Mouse (Mus musculus) urinary bladder, adult 18-20 months (tissue): ENCODE data around the gene Lnx1.
A peak's percentile ranks its signal among the peaks of the same experiment; 100 is the strongest.

Experiments
- DNase-seq, 2 experiments: peaks; one replicate each; pipeline ENCODE4 v3.0.0; 2022; ENCODE audit warnings: low spot score in 2 of 2, mixed read lengths in 2 of 2

The Lnx1 gene

DNA sequence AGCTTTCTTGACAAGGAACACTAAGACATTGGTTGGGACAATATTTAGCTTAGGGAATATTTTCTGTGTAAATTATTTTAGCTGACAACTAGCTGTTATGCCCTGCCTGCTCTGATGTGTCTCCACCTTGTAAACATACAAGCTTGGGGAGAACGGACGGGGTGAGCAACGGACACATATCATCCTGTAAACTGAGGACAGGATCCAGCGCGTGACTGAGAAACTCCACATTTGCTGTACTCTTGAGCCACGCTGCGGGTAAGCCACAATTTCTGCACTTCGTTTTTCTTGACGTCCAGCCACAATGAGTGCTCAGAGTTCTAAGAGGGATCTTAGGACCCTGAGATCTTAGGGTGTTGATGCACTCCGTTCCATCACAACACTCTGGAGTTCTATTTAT lies 48.9 kb downstream of the Lnx1 start:
- no peak for DNase-seq

DNA sequence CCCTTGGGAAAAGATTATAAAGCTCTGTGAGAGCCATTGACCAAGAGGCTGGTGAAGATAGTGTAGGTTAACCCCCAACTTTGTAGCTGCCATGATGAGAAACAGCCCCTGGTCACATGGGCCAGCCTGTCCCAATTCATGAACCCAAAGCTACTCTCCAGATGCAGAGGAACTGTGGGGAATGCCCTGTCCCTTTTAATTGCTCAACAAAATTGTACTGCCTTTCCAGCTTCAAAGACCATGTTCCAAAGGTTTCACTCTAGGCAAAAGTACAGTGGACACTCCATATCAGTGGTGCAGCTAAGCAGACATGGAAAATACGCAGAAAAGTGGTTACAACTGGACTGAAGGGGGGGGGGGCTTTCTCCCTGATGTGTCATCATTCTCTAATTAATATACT lies 53.6 kb downstream of the Lnx1 start:
- DNase-seq: no peak

DNA sequence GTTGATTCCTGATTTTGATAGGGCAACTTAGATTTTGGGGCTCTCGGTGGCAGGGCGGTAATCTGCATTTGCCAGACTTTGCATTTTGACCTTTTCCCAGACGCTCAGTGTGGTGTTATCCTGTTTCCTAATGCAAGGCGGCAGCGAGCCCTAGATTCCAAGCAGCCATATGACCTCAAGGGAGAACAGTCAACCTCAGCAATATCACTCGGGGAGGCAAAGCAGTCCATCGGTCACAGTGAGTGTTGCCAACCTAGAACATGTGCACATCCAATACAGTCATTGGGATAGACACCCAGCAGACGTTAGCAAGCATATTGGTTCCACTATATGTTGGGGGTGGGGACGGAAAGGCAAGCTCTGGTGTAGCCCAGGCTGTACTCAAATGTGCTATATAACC lies 54.5 kb downstream of the Lnx1 start:
- DNase-seq: no peak

DNA sequence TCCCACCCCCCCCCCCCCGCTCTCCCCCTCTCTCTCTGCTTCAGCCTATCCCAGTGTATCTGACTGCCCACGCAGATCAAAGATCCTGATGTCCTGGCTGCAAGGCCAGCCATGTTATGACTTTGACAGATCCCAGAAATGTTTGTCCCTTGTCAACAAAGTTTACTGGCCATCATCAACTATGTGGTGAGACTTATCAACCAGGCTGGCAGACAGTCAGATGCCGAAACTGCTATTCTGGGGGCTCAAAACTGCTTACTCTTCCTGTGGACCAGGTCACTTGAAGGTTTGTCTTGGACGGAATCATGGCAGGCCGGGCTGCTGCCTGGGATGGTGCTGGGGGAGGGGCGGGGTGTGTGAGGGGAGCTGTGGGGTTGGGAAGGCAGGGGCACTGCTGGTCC lies 55.1 kb downstream of the Lnx1 start:
- no peak for DNase-seq

DNA sequence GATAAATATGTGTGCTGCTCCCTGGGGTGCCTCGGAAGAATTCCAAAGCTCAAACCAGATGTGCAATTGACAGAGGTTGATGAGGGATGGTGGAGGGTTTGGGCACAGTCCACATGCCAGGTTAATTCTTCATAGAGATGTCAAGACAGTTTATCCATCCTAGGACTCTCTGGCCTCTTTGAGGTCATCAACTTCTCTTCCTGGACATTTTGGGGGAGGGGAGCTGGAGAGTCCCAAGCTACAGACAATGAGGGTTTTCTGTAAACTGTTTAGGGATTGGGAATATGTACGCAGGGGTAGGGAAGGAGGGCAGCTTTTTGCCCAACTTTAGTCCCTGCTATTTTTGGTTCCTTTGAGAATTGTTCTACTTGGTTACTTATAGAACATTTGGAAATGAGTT lies 60.4 kb downstream of the Lnx1 start:
- no peak for DNase-seq

DNA sequence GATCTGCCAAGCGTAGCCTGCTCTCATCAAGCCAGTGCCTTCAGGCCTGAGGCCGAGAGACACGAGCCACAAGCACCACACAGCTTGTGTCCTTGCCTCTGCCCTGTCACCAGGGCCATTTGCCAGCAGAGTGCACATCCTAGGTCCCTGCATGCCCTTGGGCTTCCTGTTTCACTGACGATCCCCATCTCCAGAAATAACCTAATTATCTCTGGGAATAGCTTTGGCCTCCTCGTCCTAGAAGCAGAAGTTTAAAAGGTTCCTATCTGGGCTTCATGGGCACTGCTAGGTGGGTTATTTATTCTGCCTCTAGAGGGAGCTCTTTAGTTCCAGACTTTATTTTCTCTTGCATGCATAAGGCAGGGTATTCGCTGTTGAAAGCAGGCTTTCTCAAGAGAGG lies 61.7 kb downstream of the Lnx1 start:
- peak; percentile 6 to 18 for DNase-seq

DNA sequence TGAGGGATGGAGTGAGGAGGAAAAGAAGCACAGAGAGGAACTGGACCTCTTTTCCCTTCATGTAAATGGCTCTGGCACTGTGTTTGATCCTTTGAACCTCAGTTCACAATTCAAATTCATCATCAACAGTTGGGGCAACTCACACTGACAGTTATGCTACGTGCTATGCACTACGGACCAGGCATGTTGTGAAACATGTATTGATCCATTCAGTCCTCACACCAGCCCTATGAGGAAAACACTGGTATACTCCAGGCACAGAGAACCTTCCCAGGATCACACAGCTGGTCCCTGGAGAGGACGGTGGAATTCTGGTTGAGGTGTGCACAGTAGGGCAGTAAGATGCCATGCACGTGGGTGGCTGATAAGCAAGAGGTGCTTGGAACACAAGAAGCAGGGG lies 62.2 kb downstream of the Lnx1 start:
- no peak for DNase-seq

DNA sequence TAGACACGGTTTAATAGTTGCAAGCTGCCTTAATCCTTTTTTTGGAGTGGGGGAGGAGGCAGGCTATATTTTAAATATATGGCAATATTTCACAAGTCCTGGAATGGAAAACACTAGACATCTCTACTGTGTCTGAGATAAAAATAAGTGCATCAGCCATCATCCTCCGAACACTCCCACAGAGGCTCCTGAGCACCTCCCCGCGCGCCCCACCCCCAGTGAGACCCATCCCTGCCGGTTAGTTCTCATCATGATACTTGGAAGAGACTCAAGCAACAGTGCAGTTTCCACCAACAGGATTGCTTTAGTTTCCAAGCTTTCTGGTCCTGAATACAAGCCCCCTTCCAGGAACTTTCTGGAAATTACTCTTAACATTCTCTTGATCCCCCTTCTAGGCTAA lies 63.2 kb downstream of the Lnx1 start:
- no peak for DNase-seq

DNA sequence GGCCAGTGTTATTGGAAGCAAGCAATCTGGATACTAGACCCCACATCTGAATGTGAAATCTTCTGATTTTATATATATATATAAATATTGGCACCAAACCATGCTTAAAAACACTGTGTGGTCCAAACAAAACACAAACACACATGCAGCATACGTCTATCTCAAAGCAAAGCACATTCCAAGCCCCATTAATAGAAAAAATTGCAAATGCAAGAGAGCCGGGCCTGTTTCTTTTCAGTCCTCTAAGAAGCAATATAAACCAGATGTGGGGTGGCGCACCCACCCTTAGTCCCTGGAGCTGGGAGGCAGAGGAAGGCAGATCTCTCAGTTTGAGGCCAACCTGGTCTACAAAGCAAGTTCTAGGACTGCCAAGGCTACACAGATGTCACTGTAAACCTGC lies 68.3 kb downstream of the Lnx1 start:
- DNase-seq: no peak

DNA sequence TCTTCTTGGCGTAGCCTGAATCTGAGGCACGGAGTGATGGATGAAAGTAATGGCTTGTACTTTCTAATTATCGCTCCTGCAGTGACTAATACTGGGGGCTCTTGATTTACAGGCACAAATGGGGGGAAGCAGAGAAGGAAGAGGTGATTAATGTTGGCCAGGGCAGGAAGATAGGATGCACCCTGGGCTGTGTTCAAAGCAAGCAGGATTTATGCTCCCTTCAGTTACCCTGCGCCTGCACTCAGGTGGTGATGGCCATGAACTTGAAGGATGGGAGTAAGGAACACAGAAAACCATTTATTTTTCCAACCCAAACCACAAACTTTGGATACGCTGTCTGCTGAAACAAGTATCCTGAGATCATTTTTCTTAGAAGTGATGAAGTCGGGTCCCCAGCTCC lies 69.3 kb downstream of the Lnx1 start:
- DNase-seq: no peak

DNA sequence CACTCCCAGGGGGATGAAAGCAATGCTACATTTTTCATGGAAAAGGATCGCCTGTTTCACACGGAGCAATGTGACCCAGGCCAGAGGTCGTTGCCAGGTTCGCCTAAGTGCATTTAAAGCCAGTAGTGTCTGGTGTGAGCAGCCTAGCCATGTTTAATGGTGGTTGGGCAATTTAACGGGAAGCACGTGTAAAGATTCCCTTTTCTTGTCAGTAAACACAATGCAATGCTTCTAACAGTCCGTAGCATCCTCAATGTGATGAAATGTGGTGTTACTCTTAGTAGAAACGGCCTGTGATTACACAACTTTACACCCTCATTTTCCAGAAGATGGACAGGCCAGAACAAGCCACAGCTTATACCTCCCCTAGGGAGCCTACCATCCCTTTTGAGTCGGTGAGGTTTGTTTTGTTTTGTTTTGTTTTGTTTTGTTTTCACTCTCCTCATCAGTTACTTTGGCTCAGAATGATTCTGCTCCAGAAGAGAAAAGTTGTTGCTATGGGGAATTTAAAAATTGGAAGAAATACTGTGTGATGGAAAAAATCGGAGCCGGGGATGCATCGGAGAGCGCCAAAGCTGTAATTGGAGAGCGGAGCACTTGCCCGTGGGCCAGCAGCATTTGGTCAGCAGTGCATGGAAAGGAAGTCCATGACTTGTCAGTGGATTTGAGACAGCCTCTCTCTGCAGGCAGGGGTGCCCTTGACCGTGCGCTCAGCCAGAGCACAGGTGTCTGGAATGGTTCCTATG lies 70.2 kb downstream of the Lnx1 start:
- no peak for DNase-seq

DNA sequence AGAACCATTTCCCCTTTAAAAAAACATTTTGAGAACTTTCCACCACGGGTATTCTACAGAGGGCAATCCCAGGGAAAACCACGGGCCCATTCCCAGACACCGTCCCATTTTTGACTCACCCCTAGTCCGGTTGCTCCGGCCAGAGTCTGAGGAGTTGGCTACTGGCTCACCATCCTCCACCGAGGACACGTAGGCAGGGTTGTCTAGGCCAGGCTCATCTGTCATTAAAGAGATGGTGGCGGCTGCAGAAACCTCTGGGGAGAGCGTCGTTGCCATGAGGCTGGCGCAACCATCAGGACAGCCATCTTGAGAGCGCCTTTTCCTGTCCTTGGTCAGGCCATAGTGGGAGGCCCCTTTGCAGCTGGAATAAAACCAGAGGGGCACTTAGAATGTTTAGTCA lies 74.7 kb downstream of the Lnx1 start:
- no peak for DNase-seq

DNA sequence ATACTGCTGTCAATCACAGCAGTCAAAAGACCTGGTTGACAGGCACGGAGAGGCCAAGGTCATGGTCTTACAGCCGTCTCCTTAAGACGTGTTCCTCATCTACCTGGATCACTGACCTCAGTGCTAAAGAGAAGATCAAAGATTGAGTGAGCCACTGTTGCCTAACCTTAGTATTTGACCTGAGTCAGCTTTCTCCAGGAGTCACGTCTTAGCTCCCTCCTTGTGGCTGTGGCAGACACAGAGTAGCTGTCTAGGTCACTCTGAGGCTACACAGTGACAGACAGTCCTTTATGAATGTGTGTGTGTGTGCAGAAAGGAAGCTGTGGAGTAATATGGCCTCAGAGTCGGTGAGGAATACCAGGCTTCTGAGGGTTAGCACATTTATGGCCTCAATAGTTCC lies 78.3 kb downstream of the Lnx1 start:
- no peak for DNase-seq

DNA sequence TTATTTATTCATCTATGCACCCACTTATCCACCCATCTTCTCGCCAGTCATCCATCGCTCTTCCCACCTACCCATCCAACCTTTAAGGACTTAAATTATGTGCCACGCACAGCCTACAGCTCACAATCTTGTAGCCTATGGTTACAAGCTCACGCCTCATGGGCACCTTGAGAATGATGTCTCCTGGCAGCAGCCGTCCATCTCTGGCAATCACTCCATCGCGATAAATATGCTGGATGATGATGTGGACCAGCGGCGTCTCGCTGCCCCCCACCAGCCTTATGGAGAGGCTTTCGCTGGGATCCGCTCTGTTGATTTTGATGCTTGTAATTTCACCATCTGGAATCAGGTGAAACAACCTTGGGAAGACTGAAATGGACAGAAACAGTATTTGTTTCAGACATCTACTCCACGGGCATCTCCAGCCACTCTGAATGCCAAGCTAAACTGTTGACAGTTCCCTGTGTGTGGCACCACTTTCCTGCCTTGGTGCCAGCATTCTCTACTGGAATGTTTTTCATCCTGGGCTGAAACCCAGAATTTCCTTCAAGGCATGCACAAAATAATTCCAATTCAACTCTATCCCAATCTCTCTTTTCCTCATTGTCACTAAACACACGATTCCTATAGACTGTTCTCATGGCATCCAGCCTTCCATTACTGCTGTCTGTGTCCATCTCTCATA lies 79.3 kb downstream of the Lnx1 start:
- no peak for DNase-seq

DNA sequence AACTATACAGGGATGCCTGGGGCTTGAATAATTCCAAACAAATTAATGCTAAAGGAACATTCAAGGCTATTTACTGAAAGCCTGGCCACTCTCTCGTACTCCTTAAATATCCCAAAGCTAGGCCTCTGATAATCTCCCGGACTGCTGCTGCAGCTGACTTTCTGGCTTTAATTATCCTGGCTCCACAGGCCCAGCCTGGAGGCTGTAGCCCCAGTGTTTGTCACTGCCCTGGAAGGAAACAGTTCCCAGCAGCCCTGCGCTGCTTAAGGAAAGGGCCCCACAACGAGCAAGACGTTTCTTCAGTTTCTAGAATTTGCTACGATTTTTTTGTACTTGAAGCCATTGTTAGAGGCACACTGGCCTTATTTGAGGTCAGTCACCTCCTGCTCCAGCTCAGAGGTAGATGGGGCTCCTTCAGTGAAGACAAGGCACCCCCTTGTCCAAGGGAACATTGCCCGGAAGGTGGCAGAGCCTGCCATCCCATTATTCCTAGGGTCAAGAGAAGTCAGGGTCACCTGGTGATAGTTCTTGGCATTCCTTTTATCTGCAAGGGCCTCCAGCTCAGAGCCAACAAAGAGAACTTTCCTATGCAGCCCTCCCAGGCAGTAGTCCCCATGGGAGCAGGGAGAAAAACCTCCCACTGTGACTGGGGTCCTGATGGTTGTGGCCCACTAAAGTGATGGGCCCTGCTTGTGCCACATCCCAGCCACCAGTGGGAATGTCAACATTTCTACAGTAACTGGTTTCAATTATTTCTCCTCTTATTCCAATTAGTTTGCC lies 80.8 kb downstream of the Lnx1 start:
- no peak for DNase-seq

DNA sequence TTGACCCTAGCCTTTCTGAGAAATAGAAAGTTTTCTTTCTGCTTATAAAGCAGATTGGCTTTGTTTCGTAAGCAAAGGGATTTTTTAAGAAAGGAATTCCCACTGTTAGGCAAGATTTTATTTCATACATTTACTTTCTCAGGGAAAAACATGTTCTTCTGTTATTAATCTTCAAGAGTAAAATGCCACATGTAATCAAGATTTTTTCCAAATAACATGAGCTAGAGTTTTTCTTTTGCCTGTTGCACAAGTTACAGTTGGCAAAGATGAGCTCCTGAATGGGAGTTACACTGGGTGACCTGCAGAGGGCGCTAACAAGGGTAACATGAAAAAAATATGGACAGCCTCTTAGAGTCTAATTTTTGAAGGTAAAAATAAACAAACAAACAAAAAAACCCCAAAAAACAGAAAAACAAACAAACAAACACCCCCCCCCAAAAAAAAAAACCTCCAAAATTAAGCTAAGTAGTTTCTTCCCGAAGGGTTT lies 84.1 kb downstream of the Lnx1 start:
- DNase-seq: no peak

DNA sequence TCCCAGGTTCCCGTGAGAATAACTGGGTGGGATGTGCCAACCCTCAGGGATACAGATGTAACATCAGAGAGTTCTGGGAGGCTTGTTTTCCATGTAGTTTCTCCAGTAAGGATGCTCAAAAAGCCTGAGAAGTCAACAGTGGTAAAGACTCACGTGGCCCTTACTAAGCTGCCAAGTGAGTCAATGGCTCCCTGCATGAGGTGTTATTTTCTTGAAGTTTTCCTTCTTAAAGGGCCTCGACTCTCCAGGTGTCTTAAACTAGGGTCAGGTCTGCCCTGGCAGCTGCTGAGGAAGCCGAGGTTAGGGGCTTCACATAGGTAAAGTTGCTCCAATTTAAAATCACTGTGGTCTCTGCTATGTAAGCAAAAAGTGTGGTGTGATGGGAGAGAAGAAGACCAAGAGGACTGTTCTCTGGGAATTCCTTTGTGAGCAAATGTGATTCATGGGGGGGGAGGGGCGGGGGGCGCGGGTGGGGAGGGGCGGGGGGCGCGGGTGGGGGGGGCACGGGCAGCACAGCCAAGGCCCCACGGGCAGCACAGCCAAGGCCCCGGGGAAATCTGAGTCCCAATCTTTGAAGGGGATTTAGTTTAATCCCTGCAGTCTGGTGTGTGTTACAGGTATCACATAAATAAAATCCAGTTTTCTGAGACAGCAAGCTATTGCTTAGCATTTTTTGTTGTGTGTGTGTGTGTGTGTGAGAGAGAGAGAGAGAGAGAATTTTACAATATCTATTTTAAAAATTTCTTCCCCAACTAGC lies 84.7 kb downstream of the Lnx1 start:
- no peak for DNase-seq

DNA sequence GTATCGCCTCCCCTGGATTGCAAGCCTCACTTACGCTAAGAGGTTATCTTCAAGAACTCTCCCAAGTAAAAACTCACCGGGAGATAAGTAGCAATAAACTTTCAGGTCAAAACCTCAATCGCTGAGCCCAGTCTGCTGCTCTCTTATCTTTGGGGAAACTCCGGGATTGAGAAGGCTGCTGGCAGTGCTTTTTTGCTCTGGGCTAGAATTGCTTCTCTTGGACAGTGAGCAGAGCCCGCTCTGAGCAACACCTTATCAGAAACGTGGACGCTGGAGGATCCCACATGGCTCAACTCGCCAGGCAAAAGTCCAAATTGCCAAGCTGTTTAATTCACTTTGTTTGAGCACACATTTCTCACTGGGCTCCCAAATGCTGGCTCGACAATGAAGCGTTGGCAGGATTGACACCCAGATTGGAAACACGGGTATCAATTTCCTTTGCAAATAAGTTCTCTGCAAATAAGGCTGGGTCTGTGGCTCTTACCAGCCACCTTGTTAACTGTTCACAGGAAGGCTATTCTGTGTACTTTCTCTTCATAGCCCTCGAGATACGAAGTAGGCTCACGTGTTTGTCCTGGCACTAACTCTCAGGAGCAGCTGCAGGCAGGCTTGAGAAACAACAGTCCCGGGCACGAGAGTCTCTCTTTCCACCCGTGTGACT lies 89.1 kb downstream of the Lnx1 start:
- DNase-seq: no peak

DNA sequence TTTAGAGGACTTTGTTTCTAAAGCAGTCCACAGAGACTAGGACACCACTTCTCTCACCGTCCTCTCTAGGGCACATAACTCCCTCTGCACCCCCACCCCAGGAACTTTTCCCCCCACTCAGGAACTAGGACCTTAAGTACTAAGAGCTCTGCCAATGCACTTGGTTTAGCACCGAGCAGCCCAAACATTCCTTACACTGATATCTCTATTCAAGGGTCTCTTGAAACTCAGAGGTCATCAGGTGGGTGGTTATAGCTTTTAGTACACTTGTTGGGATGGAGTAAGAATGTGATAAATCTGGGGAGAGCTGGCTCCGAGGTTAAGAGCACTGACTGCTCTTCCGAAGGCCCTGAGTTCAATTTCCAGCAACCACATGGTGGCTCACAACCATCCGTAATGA lies 90.0 kb downstream of the Lnx1 start:
- DNase-seq: no peak

DNA sequence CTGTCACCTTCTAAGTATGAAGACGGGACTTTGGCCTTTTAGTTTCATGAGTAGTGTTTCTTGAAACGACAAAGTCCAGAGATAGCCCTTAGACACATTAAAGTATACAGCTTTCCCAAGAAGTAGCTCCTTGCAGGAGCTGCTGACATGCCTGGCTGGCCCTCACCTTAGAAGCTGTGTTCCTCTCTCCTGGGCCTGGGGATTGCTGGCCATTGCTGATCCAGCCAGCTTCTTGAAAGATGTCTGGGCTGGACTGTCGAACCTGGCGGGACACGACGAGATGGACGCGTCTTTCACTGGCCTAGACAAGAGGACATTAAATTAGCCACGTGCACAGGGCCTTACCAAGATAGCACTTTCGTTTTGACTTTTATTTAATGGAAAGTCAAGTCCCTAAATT lies 92.2 kb downstream of the Lnx1 start:
- DNase-seq: no peak

DNA sequence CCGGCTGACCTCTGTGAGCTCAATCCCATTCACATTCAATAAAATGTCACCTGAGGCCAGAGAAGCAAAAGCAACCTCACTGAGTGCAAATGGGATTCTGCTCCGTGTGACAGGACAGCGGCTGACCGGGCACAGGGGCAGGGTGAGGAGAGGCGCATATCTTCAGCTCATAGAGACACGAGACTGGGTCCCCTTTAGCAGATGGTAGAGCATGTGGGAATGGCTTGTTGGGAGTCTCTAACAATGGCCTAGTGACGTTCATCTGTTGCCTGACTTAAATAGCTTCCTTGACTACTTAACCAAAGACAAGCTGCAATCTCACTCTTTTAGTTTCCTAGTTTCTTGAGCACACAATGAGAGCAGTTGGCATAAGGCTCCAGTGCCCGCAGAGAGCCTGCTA lies 96.5 kb downstream of the Lnx1 start:
- DNase-seq: no peak

DNA sequence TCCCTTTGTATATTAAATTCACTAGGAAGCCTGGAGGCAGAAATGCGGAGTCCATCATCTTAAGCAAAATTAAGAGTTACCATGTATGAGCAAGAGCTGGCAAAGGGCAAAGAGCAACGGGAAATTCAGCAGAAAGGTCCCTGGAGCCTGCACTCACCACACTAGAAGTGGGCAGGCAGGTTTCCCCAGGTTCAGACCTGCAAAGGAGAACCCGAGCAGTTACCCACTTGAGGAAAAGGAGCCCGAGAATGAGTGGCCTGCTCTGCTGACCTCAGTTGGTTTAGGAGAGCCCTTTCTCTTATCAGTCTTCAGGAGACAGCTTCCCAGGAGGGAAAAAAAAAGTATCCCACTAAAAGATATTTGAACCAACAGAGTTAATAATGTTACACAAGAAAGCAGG lies 99.4 kb downstream of the Lnx1 start:
- DNase-seq: no peak
